Mouse (Mus musculus): ENCODE data around the gene D5Ertd579e.

D5Ertd579e gene

GRCm38 (mm10) chr5:36695461-36696231 is at the start of gene D5Ertd579e:
Gene D5Ertd579e, minus strand, starts transcription at chr5:36696024.
- DNase-seq (ENCODE audit: low spot score in 2 of 2): peak; percentile 82 to 87

- peak; percentile 71 to 81 for DNase-seq (ENCODE audit: low spot score in 2 of 2)
Observed at GRCm38 (mm10) chr5:36742126-36742848, 46.5 kb upstream of the D5Ertd579e start.

GRCm38 (mm10) chr5:36739829-36740228 is 44.0 kb upstream of the D5Ertd579e start:
- DNase-seq (ENCODE audit: low spot score in 2 of 2): no peak

GRCm38 (mm10) chr5:36738799-36739615 is 43.2 kb upstream of the D5Ertd579e start:
- no peak for DNase-seq (ENCODE audit: low spot score in 2 of 2)

- DNase-seq (ENCODE audit: low spot score in 2 of 2): no peak
Observed at GRCm38 (mm10) chr5:36737765-36738164, 41.9 kb upstream of the D5Ertd579e start.

GRCm38 (mm10) chr5:36736009-36736408 is 40.2 kb upstream of the D5Ertd579e start:
- DNase-seq (ENCODE audit: low spot score in 2 of 2): no peak

- DNase-seq (ENCODE audit: low spot score in 2 of 2): no peak
Observed at GRCm38 (mm10) chr5:36735106-36735505, 39.3 kb upstream of the D5Ertd579e start.

- DNase-seq (ENCODE audit: low spot score in 2 of 2): no peak
Observed at GRCm38 (mm10) chr5:36733405-36733804, 37.6 kb upstream of the D5Ertd579e start.

- no peak for DNase-seq (ENCODE audit: low spot score in 2 of 2)
Observed at GRCm38 (mm10) chr5:36731901-36732652, 36.3 kb upstream of the D5Ertd579e start.

GRCm38 (mm10) chr5:36730689-36731088 is 34.9 kb upstream of the D5Ertd579e start:
- DNase-seq (ENCODE audit: low spot score in 2 of 2): no peak

- DNase-seq (ENCODE audit: low spot score in 2 of 2): no peak
Observed at GRCm38 (mm10) chr5:36729923-36730322, 34.1 kb upstream of the D5Ertd579e start.

- DNase-seq (ENCODE audit: low spot score in 2 of 2): no peak
Observed at GRCm38 (mm10) chr5:36729086-36729473, 33.3 kb upstream of the D5Ertd579e start.

GRCm38 (mm10) chr5:36728403-36729085 is 32.7 kb upstream of the D5Ertd579e start:
- DNase-seq (ENCODE audit: low spot score in 2 of 2): no peak

- no peak for DNase-seq (ENCODE audit: low spot score in 2 of 2)
Observed at GRCm38 (mm10) chr5:36727776-36728175, 32.0 kb upstream of the D5Ertd579e start.

- DNase-seq (ENCODE audit: low spot score in 2 of 2): no peak
Observed at GRCm38 (mm10) chr5:36727136-36727535, 31.3 kb upstream of the D5Ertd579e start.

GRCm38 (mm10) chr5:36726387-36726801 is 30.6 kb upstream of the D5Ertd579e start:
- peak; percentile 47 to 64 for DNase-seq (ENCODE audit: low spot score in 2 of 2)

GRCm38 (mm10) chr5:36725861-36726260 is 30.0 kb upstream of the D5Ertd579e start:
- no peak for DNase-seq (ENCODE audit: low spot score in 2 of 2)

GRCm38 (mm10) chr5:36724274-36724673 is 28.4 kb upstream of the D5Ertd579e start:
- no peak for DNase-seq (ENCODE audit: low spot score in 2 of 2)

- no peak for DNase-seq (ENCODE audit: low spot score in 2 of 2)
Observed at GRCm38 (mm10) chr5:36723356-36723755, 27.5 kb upstream of the D5Ertd579e start.

- peak in 1 of 2 experiments; percentile 27 for DNase-seq (ENCODE audit: low spot score in 2 of 2)
Observed at GRCm38 (mm10) chr5:36722415-36722856, 26.6 kb upstream of the D5Ertd579e start.

All from natural killer cell, adult 2 months (primary cell).